Mouse (Mus musculus): ENCODE data around the gene En1. TPM values are rescaled to one million over a fixed set of nuclear protein-coding genes. Genes with fewer than 3 reads are reported as not detected.
A peak's percentile ranks its signal among the peaks of the same experiment; 100 is the strongest.

The En1 gene
- polyA plus RNA-seq, 1 experiment from 2014 or later = 3.7 TPM

GRCm38 (mm10) chr1:120593236-120593919 lies 8.8 kb upstream of the En1 start:
- no peak for ATAC-seq (ENCODE audit: low FRiP score, low read depth)
- H3K27ac ChIP-seq (replicated peaks) = no peak overlapping the region
- H3K27me3 ChIP-seq = peaks cover 76% of the 10 kb centered on the region
- H3K9ac ChIP-seq = no peak overlapping the region
- H3K4me2 ChIP-seq = no peak overlapping the region
- H3K4me3 ChIP-seq = no peak overlapping the region
- no peaks in the 10 kb centered on the region for H3K9me3 ChIP-seq
- peaks cover 9% of the 10 kb centered on the region; the same call in 1 of the 2 replicates for H3K4me1 ChIP-seq (replicated peaks)
- H3K36me3 ChIP-seq = no peaks in the 10 kb centered on the region
- 20% methylated on average over 8 of the region's 8 CpGs for WGBS

- Histone ChIP-seq H3K9ac (no peak overlapping the region), H3K27me3 (peaks cover 88% of the 10 kb centered on the region), H3K4me1 (replicated peaks) (peaks cover 9% of the 10 kb centered on the region; the same call in 1 of the 2 replicates), H3K36me3 (no peaks in the 10 kb centered on the region), H3K27ac (replicated peaks) (no peak overlapping the region), H3K9me3 (no peaks in the 10 kb centered on the region), H3K4me2 (no peak overlapping the region; the same call in 1 of the 2 replicates), H3K4me3 (no peak overlapping the region)
- WGBS = 2% methylated on average over 8 of the region's 8 CpGs
- no peak; the same call in 1 of the 2 replicates for ATAC-seq (ENCODE audit: low FRiP score, low read depth)
Observed at GRCm38 (mm10) chr1:120594603-120595002, 7.6 kb upstream of the En1 start.

GRCm38 (mm10) chr1:120595471-120596240 lies 6.6 kb upstream of the En1 start:
- Histone ChIP-seq H3K9ac (no peak overlapping the region), H3K36me3 (no peaks in the 10 kb centered on the region), H3K4me1 (replicated peaks) (peaks cover 12% of the 10 kb centered on the region; the same call in 1 of the 2 replicates), H3K27me3 (peaks cover 87% of the 10 kb centered on the region), H3K4me2 (peak overlapping the region; percentile 43), H3K4me3 (peak overlapping the region; percentile 23; the same call in 1 of the 2 replicates), H3K9me3 (no peaks in the 10 kb centered on the region), H3K27ac (replicated peaks) (no peak overlapping the region)
- no peak for ATAC-seq (ENCODE audit: low FRiP score, low read depth)
- 5% methylated on average over 17 of the region's 17 CpGs for WGBS

- H3K9me3 ChIP-seq = no peaks in the 10 kb centered on the region
- WGBS = 2% methylated on average over 21 of the region's 21 CpGs
- no peak overlapping the region for H3K9ac ChIP-seq
- peaks cover 12% of the 10 kb centered on the region; the same call in 1 of the 2 replicates for H3K4me1 ChIP-seq (replicated peaks)
- H3K4me2 ChIP-seq = peak overlapping the region; percentile 43
- peak overlapping the region; percentile 23 for H3K4me3 ChIP-seq
- no peak overlapping the region for H3K27ac ChIP-seq (replicated peaks)
- no peaks in the 10 kb centered on the region for H3K36me3 ChIP-seq
- ATAC-seq (ENCODE audit: low FRiP score, low read depth) = no peak; the same call in 1 of the 2 replicates
- peaks cover 85% of the 10 kb centered on the region for H3K27me3 ChIP-seq
Observed at GRCm38 (mm10) chr1:120596319-120596718, 5.9 kb upstream of the En1 start.

- no peaks in the 10 kb centered on the region for H3K36me3 ChIP-seq
- peak overlapping the region; percentile 43 for H3K4me2 ChIP-seq
- no peak for ATAC-seq (ENCODE audit: low FRiP score, low read depth)
- H3K4me1 ChIP-seq (replicated peaks) = peaks cover 12% of the 10 kb centered on the region; the same call in 1 of the 2 replicates
- H3K9me3 ChIP-seq = no peaks in the 10 kb centered on the region
- H3K4me3 ChIP-seq = peak overlapping the region; percentile 23
- no peak overlapping the region for H3K27ac ChIP-seq (replicated peaks)
- H3K9ac ChIP-seq = no peak overlapping the region
- peaks cover 85% of the 10 kb centered on the region for H3K27me3 ChIP-seq
- WGBS = under 1% methylated on average over 19 of the region's 19 CpGs
Observed at GRCm38 (mm10) chr1:120596784-120597183, 5.4 kb upstream of the En1 start.

GRCm38 (mm10) chr1:120597271-120597670 lies 4.9 kb upstream of the En1 start:
- H3K9me3 ChIP-seq = no peaks in the 10 kb centered on the region
- H3K36me3 ChIP-seq = no peaks in the 10 kb centered on the region
- peak overlapping the region; percentile 23 for H3K4me3 ChIP-seq
- no peak overlapping the region for H3K9ac ChIP-seq
- under 1% methylated on average over 11 of the region's 11 CpGs for WGBS
- peaks cover 17% of the 10 kb centered on the region for H3K4me1 ChIP-seq (replicated peaks)
- 0 out of 2 replicates have a peak overlapping the region, but pooled peaks have one; percentile 6 for H3K27ac ChIP-seq (replicated peaks)
- peaks cover 85% of the 10 kb centered on the region for H3K27me3 ChIP-seq
- H3K4me2 ChIP-seq = peak overlapping the region; percentile 43
- no peak for ATAC-seq (ENCODE audit: low FRiP score, low read depth)

DNA sequence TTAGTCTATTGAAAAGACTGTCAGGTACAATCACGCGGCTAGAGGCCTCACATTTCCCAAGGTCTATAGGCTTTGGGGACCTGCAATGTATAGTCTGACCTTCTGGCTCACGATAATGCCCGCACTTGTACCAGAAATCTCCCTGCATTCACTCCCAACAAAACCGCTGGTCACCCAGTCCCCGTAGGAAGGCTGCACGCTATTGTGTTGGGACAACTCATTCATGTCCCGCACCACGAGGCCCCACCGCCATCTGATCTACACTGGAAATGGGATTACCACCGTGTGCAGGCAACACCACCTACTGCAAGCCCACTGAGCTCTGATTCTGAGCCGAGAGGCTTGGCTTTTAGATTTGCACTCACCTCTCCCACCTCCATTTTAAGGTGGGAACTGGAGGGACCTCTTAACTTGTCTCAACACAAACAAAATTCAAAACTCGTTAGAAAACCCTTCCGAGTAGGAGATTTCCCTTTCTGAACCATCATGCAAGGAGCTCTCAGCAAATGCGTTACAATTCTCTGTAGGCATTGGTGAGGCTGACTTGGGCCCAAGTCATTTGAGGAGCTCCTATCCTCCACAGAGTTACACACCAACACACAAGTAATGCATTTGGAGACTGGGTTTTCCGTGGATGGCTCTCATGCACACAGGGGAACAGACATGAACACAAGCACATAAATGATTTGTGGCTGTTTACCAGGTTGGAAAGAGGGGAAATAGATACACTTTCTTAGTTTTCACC lies 3.9 kb upstream of the En1 start:
- peaks cover 75% of the 10 kb centered on the region for H3K27me3 ChIP-seq
- no peaks in the 10 kb centered on the region for H3K9me3 ChIP-seq
- H3K36me3 ChIP-seq = no peaks in the 10 kb centered on the region
- no peak for ATAC-seq (ENCODE audit: low FRiP score, low read depth)
- peaks cover 26% of the 10 kb centered on the region for H3K4me1 ChIP-seq (replicated peaks)
- H3K4me3 ChIP-seq = peak overlapping the region; percentile 5; the same call in 1 of the 2 replicates
- H3K4me2 ChIP-seq = peak overlapping the region; percentile 66; the same call in 1 of the 2 replicates
- peak overlapping the region; percentile 3; the same call in 1 of the 2 replicates for H3K27ac ChIP-seq (replicated peaks)
- no peak overlapping the region for H3K9ac ChIP-seq
- WGBS = 3% methylated on average over 16 of the region's 16 CpGs

DNA sequence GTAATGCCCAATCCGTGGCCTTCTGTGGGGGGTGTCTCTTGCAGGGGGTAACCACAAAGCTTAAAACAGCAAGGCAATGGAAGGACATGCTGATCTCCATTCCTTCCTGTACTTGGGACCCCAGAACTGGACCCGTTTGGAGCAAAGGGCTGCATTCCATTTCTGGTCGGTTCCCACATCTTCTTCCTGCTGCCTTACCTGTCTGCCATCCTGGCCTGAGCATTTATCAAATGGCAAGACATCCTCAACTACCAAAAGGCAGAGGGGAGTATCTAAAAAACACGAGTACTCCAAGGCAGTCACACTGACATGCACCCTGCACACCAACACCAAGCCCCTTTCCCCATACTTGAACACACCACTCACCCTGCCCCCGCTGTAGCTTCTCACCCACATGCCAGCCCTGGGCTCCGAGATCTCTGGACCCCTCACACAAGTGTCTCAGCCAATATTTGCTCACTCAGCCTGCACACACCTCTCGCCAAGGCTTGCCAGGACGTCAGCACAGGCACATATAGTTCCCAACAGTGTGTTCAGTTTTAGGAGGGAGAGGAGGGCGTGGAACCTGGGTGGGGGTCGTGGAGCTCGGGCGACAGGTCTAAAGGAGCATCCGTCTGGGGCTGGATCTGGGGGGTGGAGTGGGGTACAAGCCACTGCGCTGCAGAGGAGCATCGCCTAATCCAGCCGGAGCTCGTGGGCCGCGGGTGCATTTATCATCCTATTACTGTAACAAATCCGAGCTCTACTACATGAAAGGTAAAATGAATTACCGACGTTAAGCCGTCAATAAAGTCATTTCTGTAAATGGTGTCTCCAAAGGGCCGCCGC lies 2.7 kb upstream of the En1 start:
- peak overlapping the region; percentile 4; the same call in 1 of the 2 replicates for H3K4me3 ChIP-seq
- H3K4me2 ChIP-seq = peak overlapping the region; percentile 66
- under 1% methylated on average over 25 of the region's 25 CpGs for WGBS
- peaks cover 66% of the 10 kb centered on the region for H3K27me3 ChIP-seq
- no peaks in the 10 kb centered on the region for H3K36me3 ChIP-seq
- peak overlapping the region; percentile 19; the same call in 1 of the 2 replicates for H3K27ac ChIP-seq (replicated peaks)
- peaks cover 31% of the 10 kb centered on the region for H3K4me1 ChIP-seq (replicated peaks)
- no peak for ATAC-seq (ENCODE audit: low FRiP score, low read depth)
- no peak overlapping the region for H3K9ac ChIP-seq
- H3K9me3 ChIP-seq = no peaks in the 10 kb centered on the region

DNA sequence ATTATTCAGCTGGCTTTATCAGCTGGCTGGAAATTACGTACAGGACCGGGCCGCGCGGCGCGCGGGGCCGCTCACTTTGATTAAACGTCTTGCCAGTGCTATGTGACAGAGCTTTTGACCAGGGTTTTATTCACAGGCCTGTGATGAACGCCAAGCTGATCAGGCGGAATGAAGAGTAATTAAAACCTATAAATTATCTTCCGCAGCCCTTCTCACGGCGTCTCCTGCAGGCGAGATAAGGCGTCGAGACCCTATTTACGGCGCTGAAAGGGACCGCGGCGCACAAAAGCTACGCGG lies 2.1 kb upstream of the En1 start:
- 1% methylated on average over 25 of the region's 25 CpGs for WGBS
- peaks cover 66% of the 10 kb centered on the region for H3K27me3 ChIP-seq
- peak; percentile 28; the same call in 1 of the 2 replicates for ATAC-seq (ENCODE audit: low FRiP score, low read depth)
- H3K4me2 ChIP-seq = peak overlapping the region; percentile 66
- H3K9ac ChIP-seq = no peak overlapping the region
- H3K4me1 ChIP-seq (replicated peaks) = peaks cover 31% of the 10 kb centered on the region
- no peak overlapping the region for H3K27ac ChIP-seq (replicated peaks)
- no peaks in the 10 kb centered on the region for H3K36me3 ChIP-seq
- peak overlapping the region; percentile 4; the same call in 1 of the 2 replicates for H3K4me3 ChIP-seq
- no peaks in the 10 kb centered on the region for H3K9me3 ChIP-seq

DNA sequence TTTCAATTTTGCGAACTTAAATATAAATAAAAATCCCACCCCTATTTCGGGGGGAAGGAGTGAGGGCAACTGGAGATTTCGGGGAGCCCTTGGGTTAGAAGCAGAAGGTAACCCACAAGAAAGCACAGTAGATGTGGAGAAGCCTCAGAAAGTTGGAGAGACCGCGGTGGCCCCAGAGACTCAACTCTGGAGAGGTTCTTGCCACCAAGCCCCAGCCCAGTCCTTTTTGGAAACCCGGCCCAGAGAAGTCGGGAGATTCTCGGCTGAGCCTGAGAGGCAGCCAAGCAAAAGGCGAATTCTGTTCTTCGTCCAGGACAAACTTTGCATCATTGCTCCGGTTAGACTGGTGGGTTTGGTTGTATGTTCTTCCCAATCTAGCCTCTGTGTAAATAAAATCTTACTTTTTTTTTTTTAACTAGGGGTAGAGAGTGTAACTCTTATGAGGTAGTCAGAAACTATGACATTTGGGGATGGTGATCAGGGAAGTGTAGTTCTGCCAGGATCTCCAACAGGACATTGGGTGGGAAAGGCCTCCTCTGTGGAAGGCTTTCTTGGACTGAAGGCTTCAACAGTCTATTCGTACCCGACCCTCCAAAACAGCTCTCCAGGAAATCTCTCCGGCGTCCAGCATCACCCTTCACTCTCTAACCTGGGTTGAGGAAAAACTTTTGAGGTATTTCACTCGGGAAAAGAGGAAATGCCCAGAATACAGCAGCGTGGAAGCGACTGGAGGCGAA lies 1.5 kb upstream of the En1 start:
- Histone ChIP-seq H3K4me2 (peak overlapping the region; percentile 66), H3K27ac (replicated peaks) (no peak overlapping the region), H3K9me3 (no peaks in the 10 kb centered on the region), H3K4me1 (replicated peaks) (peaks cover 31% of the 10 kb centered on the region), H3K9ac (no peak overlapping the region), H3K4me3 (0 out of 2 replicates have a peak overlapping the region, but pooled peaks have one; percentile 17), H3K36me3 (no peaks in the 10 kb centered on the region), H3K27me3 (peaks cover 66% of the 10 kb centered on the region)
- WGBS = 3% methylated on average over 19 of the region's 19 CpGs
- no peak for ATAC-seq (ENCODE audit: low FRiP score, low read depth)
